Mouse (Mus musculus): ENCODE measurements around the gene Hsd17b11. TPM values are rescaled to one million over a fixed set of nuclear protein-coding genes. Genes with fewer than 3 reads are reported as not detected.

Hsd17b11 gene
- total and polyA plus RNA-seq, 3 experiments, result 8.7 to 16.0 TPM; not detected in 1

- TF ChIP-seq ZNF384 (IDR thresholded peaks at IDR 0.05; ENCODE audit: low read depth, low read length), result no peak
Measured at GRCm38 (mm10) chr5:103939856-103940255, 81.9 kb downstream of the Hsd17b11 start (continued).

Other genes starting within 250 kb of the Hsd17b11 start
- gene Klhl8, start 110.7 kb downstream of the Hsd17b11 start, total RNA-seq (2012; rRNA removed), result 5.1 and 6.2 TPM in 2 replicates
- 1 to 10 TPM in 1 of 2 experiments, not detected in 1; 5.6 TPM for gene Klhl8, start 110.7 kb downstream of the Hsd17b11 start, polyA plus RNA-seq (2012; ENCODE audit: insufficient read depth in 1 of 2, insufficient read length in 2 of 2, low read depth in 1 of 2, low replicate concordance in 2 of 2, missing spikeins in 1 of 2)
- not detected in 2 replicates for gene Hsd17b13, start 44.5 kb downstream of the Hsd17b11 start, total RNA-seq (2012; rRNA removed)
- gene Hsd17b13, start 44.5 kb downstream of the Hsd17b11 start, polyA plus RNA-seq (2012; ENCODE audit: insufficient read depth in 1 of 2, insufficient read length in 2 of 2, low read depth in 1 of 2, low replicate concordance in 2 of 2, missing spikeins in 1 of 2), result under 1 TPM in 1 of 2 experiments, not detected in 1; 0.08 TPM
- 83.2 and 102 TPM in 2 replicates for gene Nudt9, start 24.4 kb upstream of the Hsd17b11 start, total RNA-seq (2012; rRNA removed)
- 100 to 1,000 TPM in 1 of 2 experiments, not detected in 1; 125 TPM for gene Nudt9, start 24.4 kb upstream of the Hsd17b11 start, polyA plus RNA-seq (2012; ENCODE audit: insufficient read depth in 1 of 2, insufficient read length in 2 of 2, low read depth in 1 of 2, low replicate concordance in 2 of 2, missing spikeins in 1 of 2)
- not detected in 2 replicates for gene Gm17660, start 55.7 kb upstream of the Hsd17b11 start, total RNA-seq (2012; rRNA removed)
- not detected for gene Gm17660, start 55.7 kb upstream of the Hsd17b11 start, polyA plus RNA-seq (2012; ENCODE audit: insufficient read depth in 1 of 2, insufficient read length in 2 of 2, low read depth in 1 of 2, low replicate concordance in 2 of 2, missing spikeins in 1 of 2)
- gene Sparcl1, start 91.8 kb upstream of the Hsd17b11 start, total RNA-seq (2012; rRNA removed), result not detected in 2 replicates
- gene Sparcl1, start 91.8 kb upstream of the Hsd17b11 start, polyA plus RNA-seq (2012; ENCODE audit: insufficient read depth in 1 of 2, insufficient read length in 2 of 2, low read depth in 1 of 2, low replicate concordance in 2 of 2, missing spikeins in 1 of 2), result not detected
- 0.03 TPM in 1 of 2 replicates, not detected in the other for gene Dspp, start 148.8 kb upstream of the Hsd17b11 start, total RNA-seq (2012; rRNA removed)
- gene Dspp, start 148.8 kb upstream of the Hsd17b11 start, polyA plus RNA-seq (2012; ENCODE audit: insufficient read depth in 1 of 2, insufficient read length in 2 of 2, low read depth in 1 of 2, low replicate concordance in 2 of 2, missing spikeins in 1 of 2), result not detected
- gene Dmp1, start 180.7 kb upstream of the Hsd17b11 start, total RNA-seq (2012; rRNA removed), result not detected in 2 replicates
- gene Dmp1, start 180.7 kb upstream of the Hsd17b11 start, polyA plus RNA-seq (2012; ENCODE audit: insufficient read depth in 1 of 2, insufficient read length in 2 of 2, low read depth in 1 of 2, low replicate concordance in 2 of 2, missing spikeins in 1 of 2), result not detected